Mouse (Mus musculus) testis, postnatal 10 days (tissue): Measurements from ENCODE around the gene 2610528A11Rik.
A peak's percentile ranks its signal among the peaks of the same experiment; 100 is the strongest.
"Not testable (repeated sequence)": the region's sequence is repeated elsewhere in the genome, so short reads cannot be mapped to it uniquely, and the experiment has no call there.

ENCODE experiments used
- DNase-seq: peaks from one replicate; pipeline ENCODE4 v3.0.0; 2021; ENCODE audit warnings: low spot score

2610528A11Rik gene

GRCm38 (mm10) chr14:37113922-37114321 lies at the start of gene 2610528A11Rik:
2610528A11Rik (minus strand) TSS chr14:37114022.
- DNase-seq = no peak

GRCm38 (mm10) chr14:37163277-37163956 lies 49.6 kb upstream of the 2610528A11Rik start:
- DNase-seq = no peak

DNA sequence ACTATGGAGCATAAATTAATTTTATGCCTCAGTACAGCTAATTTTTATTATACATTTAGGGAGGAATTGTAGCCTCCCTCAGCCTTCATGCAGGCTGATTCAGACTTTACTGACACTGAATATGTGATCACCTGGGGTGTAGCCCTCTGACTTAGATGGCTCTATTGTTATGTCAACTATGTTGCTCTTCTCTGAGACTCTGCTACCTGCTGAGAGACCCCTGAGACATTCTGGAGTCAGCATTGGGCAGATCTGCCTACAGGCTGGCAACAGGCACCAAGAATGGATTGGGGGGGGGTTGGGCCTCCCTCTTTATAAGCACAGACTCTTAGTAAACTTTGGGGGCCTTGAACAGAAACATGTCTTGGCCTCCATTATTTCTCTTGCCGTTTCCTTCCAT lies 40.6 kb upstream of the 2610528A11Rik start:
- DNase-seq = no peak

- no peak for DNase-seq
These were observed 25.4 kb upstream of the 2610528A11Rik start for GRCm38 (mm10) chr14:37139051-37139710.

DNA sequence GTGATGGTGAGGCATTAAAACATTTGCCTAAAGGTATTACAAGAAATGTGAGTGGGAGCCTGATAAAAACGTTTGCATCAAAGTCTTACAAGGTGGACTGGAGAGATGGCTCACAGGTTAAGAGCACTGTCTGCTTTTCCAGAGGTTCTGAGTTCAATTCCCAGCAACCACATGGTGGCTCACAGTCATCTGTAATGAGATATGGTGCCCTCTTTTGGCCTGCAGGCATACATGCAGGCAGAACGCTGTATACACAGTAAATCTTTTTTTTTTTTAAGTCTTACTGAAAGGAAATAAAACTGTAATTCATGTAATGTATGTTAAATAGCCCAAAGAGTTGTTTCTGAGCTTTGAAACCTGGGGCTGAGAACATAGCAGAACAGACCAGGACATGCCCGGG lies 23.8 kb upstream of the 2610528A11Rik start:
- DNase-seq = not testable (repeated sequence)

DNA sequence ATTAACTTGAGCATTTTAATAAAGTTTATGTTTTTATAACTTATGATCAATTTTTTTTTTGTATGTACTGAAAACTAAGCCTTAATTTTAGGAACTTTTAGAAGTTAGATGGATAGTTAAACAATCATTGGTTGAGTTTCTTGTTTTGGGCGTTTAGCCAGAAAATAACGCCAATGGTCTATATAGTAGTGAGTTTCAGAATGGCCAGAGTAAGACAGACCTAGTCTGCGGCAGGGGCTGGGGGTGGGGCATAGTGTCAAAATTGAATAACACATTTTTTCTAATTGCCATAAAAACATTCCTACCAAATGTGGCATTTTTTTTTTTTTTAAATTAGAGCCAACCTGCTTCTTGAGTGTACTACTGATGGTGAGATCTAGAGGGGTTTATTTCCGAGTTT lies 22.3 kb upstream of the 2610528A11Rik start:
- no peak for DNase-seq

- no peak for DNase-seq
These were observed 21.8 kb upstream of the 2610528A11Rik start for GRCm38 (mm10) chr14:37135671-37136070.

- peak; percentile 97 for DNase-seq
These were observed 21.3 kb upstream of the 2610528A11Rik start, which contains the start of gene Ghitm for GRCm38 (mm10) chr14:37135127-37135593. Ghitm (minus strand) TSS chr14:37135272.

GRCm38 (mm10) chr14:37134304-37135126 lies 20.7 kb upstream of the 2610528A11Rik start:
- DNase-seq = no peak

- DNase-seq = peak; percentile 54
These were observed 13.8 kb upstream of the 2610528A11Rik start for GRCm38 (mm10) chr14:37127652-37128051.

DNA sequence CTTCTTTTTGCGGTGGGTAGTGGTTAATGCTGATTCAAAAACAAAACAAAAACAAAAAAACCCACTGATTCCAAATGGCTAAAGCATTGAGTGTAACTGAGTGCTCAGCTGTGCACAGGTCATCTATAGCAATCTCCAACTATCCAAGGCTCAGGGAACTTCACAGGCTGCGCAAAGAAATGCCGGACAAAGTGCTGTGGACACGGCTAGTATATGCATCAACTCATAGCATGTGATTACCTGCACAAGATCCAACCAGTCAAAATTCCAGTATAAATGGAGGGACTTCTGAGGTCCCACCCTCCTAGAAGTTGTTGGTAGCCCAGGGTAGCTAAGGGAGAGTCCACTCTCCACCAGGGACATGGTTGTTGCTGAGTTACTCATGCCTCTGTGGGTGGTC lies 5.4 kb upstream of the 2610528A11Rik start:
- DNase-seq = no peak

GRCm38 (mm10) chr14:37112931-37113330 lies 891 bp downstream of the 2610528A11Rik start:
- DNase-seq = no peak

- DNase-seq = no peak
These were observed 2.5 kb downstream of the 2610528A11Rik start for GRCm38 (mm10) chr14:37111371-37111770.

DNA sequence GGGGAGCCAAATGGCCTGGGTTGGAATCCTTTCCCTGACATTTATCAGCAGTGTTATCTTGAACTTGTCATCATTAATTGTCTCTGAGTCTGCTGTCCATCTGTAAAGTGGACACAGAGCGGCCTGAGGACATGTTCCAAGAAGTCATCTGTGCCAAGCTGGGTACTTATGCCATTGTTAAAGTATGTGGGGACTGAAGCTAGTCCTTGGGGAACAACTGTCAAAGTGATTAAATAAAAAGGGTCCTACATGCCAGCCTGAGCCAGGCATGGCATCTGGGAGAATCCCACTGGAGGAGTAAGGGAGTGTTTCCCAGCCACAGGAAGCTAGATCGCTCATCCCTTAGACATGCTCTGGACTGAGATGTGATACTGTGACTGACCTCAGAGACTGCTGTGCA lies 3.4 kb downstream of the 2610528A11Rik start:
- no peak for DNase-seq

DNA sequence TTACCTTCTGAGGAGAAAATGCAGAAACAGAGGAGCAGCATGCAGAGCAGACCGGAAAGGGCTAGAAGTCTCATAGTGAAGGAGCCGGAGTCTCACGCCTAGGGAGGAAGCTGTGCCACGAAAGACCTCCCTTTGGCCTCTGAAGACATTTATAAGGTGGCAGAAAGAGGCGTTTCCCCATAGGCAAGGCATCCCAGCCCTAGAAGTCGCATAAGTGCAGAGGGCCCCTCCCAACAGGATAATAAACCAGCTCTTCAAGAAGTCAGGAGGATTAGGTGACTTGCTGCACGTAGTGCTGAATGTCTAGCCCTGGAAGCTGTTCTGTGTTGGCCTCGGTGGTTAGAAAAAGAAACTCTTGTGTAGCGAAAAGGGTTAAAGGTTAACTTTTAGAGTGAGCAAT lies 3.8 kb downstream of the 2610528A11Rik start:
- no peak for DNase-seq

- DNase-seq = no peak
These were observed 4.4 kb downstream of the 2610528A11Rik start for GRCm38 (mm10) chr14:37109460-37109859.

DNA sequence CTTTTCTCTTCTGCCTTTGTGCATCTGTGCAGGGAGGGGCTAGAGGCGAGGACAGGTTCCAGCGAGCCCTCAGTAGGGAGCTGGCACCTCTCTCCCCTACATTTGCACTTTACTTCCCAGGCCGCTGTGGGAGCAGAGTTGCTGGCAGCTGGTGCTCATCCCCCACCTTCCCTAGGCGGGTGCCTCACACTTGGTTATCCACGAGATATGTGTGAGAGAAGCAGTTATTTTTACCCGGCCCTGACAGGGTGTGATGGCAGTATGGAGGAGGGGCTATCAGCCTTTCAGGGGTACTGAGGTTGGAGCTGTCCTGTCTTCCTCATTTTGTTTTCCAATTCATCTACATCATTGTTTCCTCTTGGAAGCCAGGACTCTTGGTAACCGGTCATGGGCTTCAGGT lies 8.0 kb downstream of the 2610528A11Rik start:
- no peak for DNase-seq

GRCm38 (mm10) chr14:37104747-37105146 lies 9.1 kb downstream of the 2610528A11Rik start:
- DNase-seq = no peak

DNA sequence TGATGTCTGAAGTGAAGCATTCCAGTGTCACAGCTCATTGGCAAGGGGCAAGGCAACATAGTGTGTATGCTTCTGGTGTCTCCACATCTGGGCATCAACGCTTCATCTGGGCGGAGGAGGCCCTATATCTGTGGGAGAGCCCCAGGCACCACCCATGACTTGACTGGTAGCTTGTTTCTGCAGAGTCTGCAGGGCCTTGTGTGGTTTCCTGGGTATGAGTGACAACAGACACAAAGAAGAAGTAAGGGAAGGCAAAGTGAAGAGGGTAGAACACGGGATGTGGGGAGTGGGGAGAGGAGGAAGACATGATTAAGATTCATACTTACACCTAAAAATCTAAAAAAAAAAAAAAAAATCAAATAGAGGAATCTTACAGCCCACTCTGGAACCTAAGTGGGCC lies 11.3 kb downstream of the 2610528A11Rik start:
- DNase-seq = no peak

DNA sequence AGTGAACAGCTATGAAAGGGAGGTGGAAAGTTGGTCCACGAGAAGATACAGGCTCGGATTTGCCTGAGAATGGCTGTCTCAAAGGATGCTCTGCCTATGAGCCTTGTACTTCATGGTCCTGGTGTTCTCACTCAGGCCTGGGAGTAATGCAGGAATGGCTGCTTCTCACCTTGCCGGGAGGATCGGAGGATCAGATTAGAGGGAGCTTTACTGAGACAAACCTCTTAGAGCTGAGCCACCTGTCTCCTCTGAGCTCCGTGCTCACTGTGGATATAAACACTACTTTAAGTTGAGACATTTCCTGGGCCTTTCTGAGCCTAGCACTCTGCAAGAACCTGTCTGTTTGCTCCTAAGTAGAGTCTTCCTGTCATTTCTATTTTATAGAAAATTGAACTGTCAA lies 12.3 kb downstream of the 2610528A11Rik start:
- no peak for DNase-seq

GRCm38 (mm10) chr14:37097956-37098530 lies 15.8 kb downstream of the 2610528A11Rik start, which contains the start of gene Cdhr1:
Cdhr1 (minus strand) TSS chr14:37098347.
- DNase-seq = no peak

DNA sequence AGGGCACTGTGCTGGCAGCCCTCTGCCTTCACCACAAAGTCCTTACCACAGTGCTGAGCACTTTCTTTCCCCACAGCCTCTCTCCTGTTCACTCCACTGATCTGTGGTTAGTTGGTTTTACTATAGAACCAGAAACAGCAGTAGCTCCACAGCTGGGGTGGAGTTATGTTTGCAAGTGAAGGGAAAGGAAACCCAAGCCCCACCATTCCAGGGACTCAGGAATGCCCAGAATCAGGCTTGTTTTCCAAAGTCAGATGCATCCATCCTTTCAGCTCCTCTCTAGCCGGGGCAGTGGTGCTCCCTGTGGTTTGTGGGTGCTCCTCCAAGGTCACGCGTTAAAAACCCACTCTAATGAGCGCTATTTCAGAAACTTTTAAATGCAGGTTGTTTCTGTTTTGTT lies 18.3 kb downstream of the 2610528A11Rik start:
- no peak for DNase-seq
